12 mouse cellular contexts compared by ENCODE assay signal in genomic region chr13:51973461-51973860, GRCm38 (mm10).
A peak's percentile ranks its signal among the peaks of the same experiment; 100 is the strongest.
DNase-seq lines count a peak whose midpoint lies in the region; ATAC-seq lines count a peak whose summit lies in the region.
"Had no signal": no experiment of that assay in that cellular context is flagged by ENCODE, and none has a peak within 500 bp of the region (broad histone marks: within the 10 kb centered on the region; RNA-seq: fewer than 3 reads in every experiment).

No protein-coding gene starts in this region.

- H3K4me2 ChIP-seq in embryonic facial prominence, embryonic 15.5 days (replicated peaks): no peak overlapping the region
- H3K4me2 ChIP-seq: heart, embryonic 15.5 days; hindbrain, embryonic 15.5 days had no signal

- peaks cover 70% of the 10 kb centered on the region for H3K4me1 ChIP-seq in embryonic facial prominence, embryonic 15.5 days

- no peaks in the 10 kb centered on the region for H3K36me3 ChIP-seq in embryonic facial prominence, embryonic 15.5 days
- H3K36me3 ChIP-seq: heart, embryonic 15.5 days; hindbrain, embryonic 15.5 days had no signal

- H3K9me3 ChIP-seq in embryonic facial prominence, embryonic 15.5 days (replicated peaks): no peaks in the 10 kb centered on the region
- H3K9me3 ChIP-seq: heart, embryonic 15.5 days; hindbrain, embryonic 15.5 days had no signal

- peak overlapping the region; percentile 34; the same call in 1 of the 2 replicates for H3K27ac ChIP-seq in embryonic facial prominence, embryonic 15.5 days (replicated peaks)
- H3K27ac ChIP-seq: heart, embryonic 15.5 days; hindbrain, embryonic 15.5 days; macrophage had no signal

- no peak overlapping the region for H3K9ac ChIP-seq in embryonic facial prominence, embryonic 15.5 days
- H3K9ac ChIP-seq: heart, embryonic 15.5 days; hindbrain, embryonic 15.5 days had no signal

- peak; percentile 59 for DNase-seq in embryo, embryonic 11 days
- no peak for DNase-seq in embryo, embryonic 10.5 days (ENCODE audit: low spot score)
- DNase-seq in left cerebral cortex, adult 18-20 months (ENCODE audit: low spot score in 2 of 2): peak; percentile 14 to 25
- no peak for DNase-seq in left cerebral cortex, adult 8-10 months (ENCODE audit: low spot score in 2 of 2)
- DNase-seq in right cerebral cortex, postnatal 14 days: peak; percentile 60
- no peak for DNase-seq in Muller cell, postnatal 12 days (ENCODE audit: inconsistent ontology term)
- no peak for DNase-seq in cerebellum, postnatal 10 days
- DNase-seq: gastrocnemius, postnatal 14 days had no signal

- 43% methylated on average over 10 of the region's 10 CpGs for WGBS in embryonic facial prominence, embryonic 15.5 days

- H3K4me3 ChIP-seq in embryonic facial prominence, embryonic 15.5 days (replicated peaks): no peak overlapping the region
- H3K4me3 ChIP-seq: heart, embryonic 15.5 days; hindbrain, embryonic 15.5 days had no signal

- H3K27me3 ChIP-seq in embryonic facial prominence, embryonic 15.5 days: no peaks in the 10 kb centered on the region
- H3K27me3 ChIP-seq: heart, embryonic 15.5 days; hindbrain, embryonic 15.5 days had no signal

- ATAC-seq in embryonic facial prominence, embryonic 15.5 days (ENCODE audit: insufficient number of reproducible peaks, low FRiP score, low TSS enrichment, low read depth): no peak

Comparison
In these comparisons a context has a peak if more than half of its experiments do, and no peak if none do; other contexts are left out.
1. DNase-seq: peak in embryo, embryonic 11 days (single experiment), left cerebral cortex, adult 18-20 months (2 of 2) and right cerebral cortex, postnatal 14 days (single experiment); none in embryo, embryonic 10.5 days (single experiment), left cerebral cortex, adult 8-10 months (0 of 2), Muller cell, postnatal 12 days (single experiment) and cerebellum, postnatal 10 days (0 of 2).